Mouse (Mus musculus): ENCODE results near the gene Hist2h2bb. TPM values are rescaled to one million over a fixed set of nuclear protein-coding genes. Genes with fewer than 3 reads are reported as not detected.

Hist2h2bb gene
- total and polyA plus RNA-seq, 3 experiments: 1.2 to 34.7 (median 34.1) TPM

DNA sequence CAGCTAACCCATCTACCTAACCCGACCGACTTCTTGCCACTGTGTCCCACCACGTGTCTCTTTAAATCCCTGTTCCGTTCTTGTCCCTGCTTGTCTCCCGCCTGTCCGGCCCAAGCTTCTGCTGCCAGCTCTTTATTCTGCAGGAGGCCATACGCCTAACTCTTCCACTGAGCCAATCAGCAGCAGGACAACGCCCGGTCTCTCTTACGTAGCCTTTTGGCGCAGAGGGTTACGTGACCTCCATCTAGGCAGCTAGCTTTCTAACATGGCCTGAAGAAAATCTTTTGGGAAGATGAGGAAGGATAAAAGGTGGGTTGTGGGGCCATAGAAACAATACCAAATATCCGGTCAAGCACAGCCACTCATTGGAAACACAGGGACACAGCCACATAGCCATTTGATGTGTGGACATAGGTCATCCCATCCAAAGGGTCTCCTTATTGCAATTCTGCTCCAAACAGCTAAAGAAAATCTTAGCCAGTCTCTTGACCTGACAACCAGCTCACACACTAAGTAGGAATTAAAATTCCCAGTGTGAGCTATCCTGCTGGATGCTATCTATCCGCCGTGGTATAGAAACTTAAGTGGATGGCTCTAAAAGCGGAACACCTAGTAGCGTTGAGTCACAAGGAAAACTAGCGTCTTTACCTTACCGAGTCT lies 7.2 kb upstream of the Hist2h2bb start:
- Histone ChIP-seq H3K36me3 (ENCODE audit: control insufficient read depth, insufficient read depth, low read length) (peaks cover 3% of the 10 kb centered on the region; the same call in 1 of the 2 replicates), H3K4me3 (peak overlapping the region; percentile 80), H3K4me1 (ENCODE audit: control insufficient read depth, insufficient read depth, low read length) (peaks cover 8% of the 10 kb centered on the region), H3K27me3 (ENCODE audit: control insufficient read depth, insufficient read depth, low read length) (no peaks in the 10 kb centered on the region), H3K27ac (peak overlapping the region; percentile 98), H3K79me2 (replicated peaks; ENCODE audit: control insufficient read depth, insufficient read depth, low read length) (no peaks in the 10 kb centered on the region), H3K9ac (ENCODE audit: low read depth, low read length) (peak overlapping the region; percentile 88)
- TF ChIP-seq CTCF (IDR thresholded peaks at IDR 0.05): no peak
- peak; percentile 87; the same call in 1 of the 2 replicates for TF ChIP-seq EP300 (IDR thresholded peaks at IDR 0.05; ENCODE audit: insufficient read depth, low read depth, low read length)
- peak; percentile 89 for TF ChIP-seq POLR2A (IDR thresholded peaks at IDR 0.05; ENCODE audit: insufficient read depth, low read depth, low read length)
- intact Hi-C loops (cut with DNase I): loop anchor here (2.0 kb wide), 1 partner anchor 20 kb away; no protein-coding TSS in a partner anchor
- peak; percentile 86 to 92 for DNase-seq
- 2% methylated on average over 19 of the region's 19 CpGs for WGBS

DNA sequence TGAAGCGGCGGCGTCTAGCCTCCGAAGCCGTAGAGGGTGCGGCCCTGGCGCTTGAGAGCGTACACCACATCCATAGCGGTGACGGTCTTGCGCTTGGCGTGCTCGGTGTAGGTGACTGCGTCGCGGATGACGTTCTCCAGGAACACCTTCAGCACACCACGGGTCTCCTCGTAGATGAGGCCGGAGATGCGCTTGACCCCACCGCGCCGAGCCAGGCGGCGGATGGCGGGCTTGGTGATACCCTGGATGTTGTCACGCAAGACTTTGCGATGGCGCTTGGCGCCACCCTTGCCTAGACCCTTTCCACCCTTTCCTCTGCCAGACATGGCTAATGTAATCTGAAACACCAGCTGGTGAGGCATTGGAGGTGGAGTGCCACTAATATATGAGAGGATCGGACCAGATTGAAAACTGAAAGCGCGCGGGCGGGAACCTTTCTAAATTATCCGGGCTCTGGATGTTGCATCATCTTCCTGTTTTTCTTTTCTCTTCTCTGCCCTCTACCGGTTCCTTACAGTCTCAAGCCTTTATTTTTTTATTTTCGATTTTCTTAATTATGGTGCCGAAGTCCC lies 6.5 kb upstream of the Hist2h2bb start, which contains the start of gene Hist2h4:
Gene Hist2h4 (minus strand): TSS at position 333 of the 572 bp plus-strand sequence.
- Histone ChIP-seq H3K9ac (ENCODE audit: low read depth, low read length) (peak within 1 kb of the TSS; percentile 88), H3K79me2 (replicated peaks; ENCODE audit: control insufficient read depth, insufficient read depth, low read length) (no peaks in the 10 kb centered on the region), H3K4me1 (ENCODE audit: control insufficient read depth, insufficient read depth, low read length) (peaks cover 10% of the 10 kb centered on the region), H3K27ac (peak within 1 kb of the TSS; percentile 98), H3K4me3 (peak within 1 kb of the TSS; percentile 80), H3K27me3 (ENCODE audit: control insufficient read depth, insufficient read depth, low read length) (no peaks in the 10 kb centered on the region), H3K36me3 (ENCODE audit: control insufficient read depth, insufficient read depth, low read length) (peaks cover 3% of the 10 kb centered on the region; the same call in 1 of the 2 replicates)
- DNase-seq: peak; percentile 94 to 95
- peak; percentile 85 for TF ChIP-seq CTCF (IDR thresholded peaks at IDR 0.05)
- TF ChIP-seq EP300 (IDR thresholded peaks at IDR 0.05; ENCODE audit: insufficient read depth, low read depth, low read length): peak; percentile 97
- TF ChIP-seq POLR2A (IDR thresholded peaks at IDR 0.05; ENCODE audit: insufficient read depth, low read depth, low read length): peak; percentile 100
- intact Hi-C loops (cut with DNase I): loop anchor here (1.0 to 2.0 kb wide), 2 partner anchors 20 to 43 kb away; partner anchors contain the start of gene Hist2h2ac
- WGBS: under 1% methylated on average over 40 of the region's 40 CpGs

DNA sequence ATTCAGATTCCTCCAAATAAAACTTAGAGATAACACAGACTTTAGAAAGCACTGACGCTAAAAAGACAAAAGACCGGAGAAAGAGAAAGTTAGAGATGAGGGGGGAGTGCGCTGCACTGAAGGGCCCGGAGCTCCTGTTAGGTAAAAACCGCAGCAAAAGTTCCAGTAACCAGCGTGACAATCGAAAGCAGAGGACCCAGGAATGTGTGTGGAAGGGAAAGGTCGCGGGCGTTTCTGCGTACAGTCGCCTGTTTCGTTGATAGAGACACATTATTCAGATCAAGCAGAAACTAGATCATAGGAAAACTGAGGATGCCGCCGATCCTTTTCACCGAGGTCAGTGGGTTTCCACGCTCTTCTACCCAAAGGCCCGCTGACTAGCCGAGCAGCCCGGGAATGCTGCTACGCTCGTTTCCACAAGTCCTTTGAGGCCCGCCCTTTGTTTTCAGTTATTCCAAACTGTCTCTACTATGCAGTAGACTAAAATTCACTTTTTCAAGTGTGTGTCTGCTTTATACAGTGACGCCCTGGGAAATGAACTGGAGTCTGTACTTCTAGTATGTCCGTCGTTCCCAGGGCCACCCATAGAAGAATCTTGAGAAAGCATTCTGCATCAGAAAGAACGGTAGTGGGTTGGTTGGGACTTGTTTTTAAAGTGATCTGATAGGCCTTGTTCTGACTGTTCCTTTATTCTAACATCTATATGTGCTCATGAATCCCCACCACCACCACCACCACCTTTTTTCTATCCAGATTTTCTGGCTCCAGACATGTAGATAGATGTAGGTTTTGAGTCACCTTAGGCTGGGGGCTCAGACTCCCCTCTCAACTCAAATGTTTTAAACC lies 5.8 kb upstream of the Hist2h2bb start:
- H3K4me3 ChIP-seq: peak overlapping the region; percentile 80
- intact Hi-C loops (cut with DNase I): loop anchor here (1.0 to 2.0 kb wide), 2 partner anchors 21 to 43 kb away; partner anchors contain the start of gene Hist2h2ac
- H3K79me2 ChIP-seq (replicated peaks; ENCODE audit: control insufficient read depth, insufficient read depth, low read length): no peaks in the 10 kb centered on the region
- peaks cover 3% of the 10 kb centered on the region; the same call in 1 of the 2 replicates for H3K36me3 ChIP-seq (ENCODE audit: control insufficient read depth, insufficient read depth, low read length)
- DNase-seq: peak; percentile 71 to 75
- H3K27me3 ChIP-seq (ENCODE audit: control insufficient read depth, insufficient read depth, low read length): no peaks in the 10 kb centered on the region
- H3K27ac ChIP-seq: peak overlapping the region; percentile 98
- H3K9ac ChIP-seq (ENCODE audit: low read depth, low read length): peak overlapping the region; percentile 71
- 6% methylated on average over 27 of the region's 27 CpGs for WGBS
- TF ChIP-seq POLR2A (IDR thresholded peaks at IDR 0.05; ENCODE audit: insufficient read depth, low read depth, low read length) (no peak), EP300 (IDR thresholded peaks at IDR 0.05; ENCODE audit: insufficient read depth, low read depth, low read length) (no peak), CTCF (IDR thresholded peaks at IDR 0.05) (no peak; the same call in none of the 2 replicates)
- H3K4me1 ChIP-seq (ENCODE audit: control insufficient read depth, insufficient read depth, low read length): peaks cover 11% of the 10 kb centered on the region

DNA sequence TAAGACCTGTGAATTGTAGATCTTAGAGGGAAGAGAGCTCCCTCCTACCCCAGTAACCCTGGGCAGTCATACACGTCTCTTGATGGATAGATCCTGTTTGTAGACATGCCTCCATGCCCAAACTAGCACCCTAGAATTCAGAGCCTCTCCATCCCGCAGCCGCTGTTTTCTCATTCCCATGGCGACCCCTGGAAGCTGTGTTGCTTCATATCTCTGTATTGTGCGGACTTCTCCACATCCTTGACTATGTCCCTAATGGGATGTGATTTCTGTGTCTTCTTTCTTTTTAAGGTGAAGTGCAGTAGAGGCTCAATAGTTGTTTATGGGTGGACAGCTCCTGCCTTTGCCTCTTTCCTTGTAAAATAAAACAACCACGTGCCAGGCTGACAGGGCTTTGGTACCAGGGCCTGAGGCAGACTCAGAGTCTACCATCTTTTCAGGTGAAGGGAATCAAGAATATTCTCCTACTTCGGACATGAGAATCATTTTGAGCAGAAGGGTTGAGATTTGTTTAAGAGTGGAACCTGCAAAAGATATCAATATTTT lies 5.1 kb upstream of the Hist2h2bb start:
- DNase-seq: no peak
- intact Hi-C loops (cut with DNase I): no loop called here
- Histone ChIP-seq H3K4me1 (ENCODE audit: control insufficient read depth, insufficient read depth, low read length) (peaks cover 11% of the 10 kb centered on the region), H3K27me3 (ENCODE audit: control insufficient read depth, insufficient read depth, low read length) (no peaks in the 10 kb centered on the region), H3K27ac (peak overlapping the region; percentile 98), H3K79me2 (replicated peaks; ENCODE audit: control insufficient read depth, insufficient read depth, low read length) (no peaks in the 10 kb centered on the region), H3K9ac (ENCODE audit: low read depth, low read length) (peak overlapping the region; percentile 71), H3K4me3 (no peak overlapping the region; the same call in 1 of the 2 replicates), H3K36me3 (ENCODE audit: control insufficient read depth, insufficient read depth, low read length) (peaks cover 3% of the 10 kb centered on the region; the same call in 1 of the 2 replicates)
- 65% methylated on average over 7 of the region's 7 CpGs for WGBS
- no peak for TF ChIP-seq CTCF (IDR thresholded peaks at IDR 0.05)
- TF ChIP-seq POLR2A (IDR thresholded peaks at IDR 0.05; ENCODE audit: insufficient read depth, low read depth, low read length): no peak
- TF ChIP-seq EP300 (IDR thresholded peaks at IDR 0.05; ENCODE audit: insufficient read depth, low read depth, low read length): no peak

DNA sequence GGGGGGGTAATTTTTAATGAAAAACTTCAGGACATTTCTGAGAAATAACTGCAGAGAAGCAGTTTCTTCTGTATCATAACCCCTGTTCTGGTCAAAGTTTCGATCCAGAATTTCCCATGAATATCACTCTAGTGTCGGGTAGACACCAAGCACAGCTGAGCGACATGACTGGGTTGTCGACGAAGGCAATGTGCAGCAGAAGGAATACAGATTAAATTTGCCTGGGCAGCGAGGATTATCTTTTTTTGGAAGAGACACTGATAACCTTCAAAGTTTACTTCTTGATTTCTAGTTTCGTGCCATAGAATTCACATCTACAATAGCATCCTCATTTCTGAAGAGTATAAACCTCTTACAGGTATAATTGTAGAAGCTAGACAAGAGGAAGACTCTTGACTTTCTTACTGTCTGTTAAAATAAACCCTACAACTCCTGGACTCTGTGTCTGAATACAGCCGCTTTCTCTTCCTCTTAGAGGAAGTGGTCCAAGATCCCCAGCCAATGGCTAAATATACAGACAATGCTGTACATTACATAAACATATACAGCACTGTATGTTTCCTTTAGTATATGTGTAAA lies 3.3 kb upstream of the Hist2h2bb start:
- Histone ChIP-seq H3K27me3 (ENCODE audit: control insufficient read depth, insufficient read depth, low read length) (no peaks in the 10 kb centered on the region), H3K4me1 (ENCODE audit: control insufficient read depth, insufficient read depth, low read length) (peaks cover 12% of the 10 kb centered on the region), H3K4me3 (no peak overlapping the region), H3K27ac (no peak overlapping the region), H3K79me2 (replicated peaks; ENCODE audit: control insufficient read depth, insufficient read depth, low read length) (no peaks in the 10 kb centered on the region), H3K36me3 (ENCODE audit: control insufficient read depth, insufficient read depth, low read length) (peaks cover 3% of the 10 kb centered on the region; the same call in 1 of the 2 replicates), H3K9ac (ENCODE audit: low read depth, low read length) (no peak overlapping the region)
- DNase-seq: no peak
- TF ChIP-seq POLR2A (IDR thresholded peaks at IDR 0.05; ENCODE audit: insufficient read depth, low read depth, low read length): no peak
- TF ChIP-seq EP300 (IDR thresholded peaks at IDR 0.05; ENCODE audit: insufficient read depth, low read depth, low read length): no peak
- no peak for TF ChIP-seq CTCF (IDR thresholded peaks at IDR 0.05)
- 73% methylated on average over 8 of the region's 8 CpGs for WGBS
- intact Hi-C loops (cut with DNase I): no loop called here

Measured in heart, adult 2 months (tissue).